Mouse (Mus musculus) liver, adult 2 months (tissue): ENCODE results near the gene Akr1cl. TPM values are rescaled to one million over a fixed set of nuclear protein-coding genes. Genes with fewer than 3 reads are reported as not detected.

Experiments
- DNase-seq: peaks from one replicate; pipeline ENCODE4 v3.0.0-alpha.2; 2011; ENCODE audit warnings: low read depth, low spot score; ENCODE audit errors: extremely low read depth
- H3K27ac ChIP-seq: fragments of 200-500 bp; replicated peaks from 2 replicates; pipeline ENCODE4 v1.5.1; 2012; ENCODE audit warnings: low read depth, mild to moderate bottlenecking, control low read depth, inconsistent platforms, low read length; ENCODE audit not compliant: insufficient read depth
- H3K27me3 ChIP-seq: fragments of 200-500 bp; 2 replicates; pipeline ENCODE4 v1.6.1; 2012; ENCODE audit warnings: mild to moderate bottlenecking, moderate library complexity, low read length, inconsistent platforms; ENCODE audit not compliant: control insufficient read depth, insufficient read depth
- H3K36me3 ChIP-seq: fragments of 200-500 bp; 2 replicates; pipeline ENCODE4 v1.6.1; 2012; ENCODE audit warnings: low read length, inconsistent platforms; ENCODE audit not compliant: control insufficient read depth, insufficient read depth
- H3K4me1 ChIP-seq: fragments of 200-500 bp; 2 replicates; pipeline ENCODE4 v1.6.1; 2011; ENCODE audit warnings: low read length; ENCODE audit not compliant: control insufficient read depth, insufficient read depth
- H3K4me3 ChIP-seq: fragments of 200-500 bp; 2 replicates; pipeline ENCODE4 v1.5.1; 2011; ENCODE audit warnings: low read depth, mild to moderate bottlenecking, control low read depth, low read length, moderate library complexity; ENCODE audit not compliant: insufficient read depth
- H3K79me2 ChIP-seq: fragments of 200-500 bp; 2 replicates; pipeline ENCODE4 v1.6.1; 2012; ENCODE audit warnings: inconsistent platforms, mild to moderate bottlenecking, low read length, moderate library complexity; ENCODE audit not compliant: control insufficient read depth, insufficient read depth
- H3K9ac ChIP-seq: fragments of 200-500 bp; 2 replicates; pipeline ENCODE4 v1.6.1; 2012; ENCODE audit warnings: low read depth, mild to moderate bottlenecking, control low read depth, inconsistent platforms, low read length
- CTCF ChIP-seq: fragments of 200-500 bp; IDR thresholded peaks from 2 replicates; pipeline ENCODE4 v1.5.1; 2011; ENCODE audit warnings: low read depth, low read length, control low read depth
- POLR2A ChIP-seq: fragments of 200-500 bp; IDR thresholded peaks from 2 replicates; pipeline ENCODE4 v1.6.1; 2011; ENCODE audit warnings: low read length, control low read depth; ENCODE audit not compliant: insufficient read depth; ENCODE audit errors: extremely low read depth
- WGBS: fragments of 180-500 bp; shearing (Covaris S2); methylation state at CpG from one replicate; pipeline ENCODE4 v1.1.7; 2018; 5-methylcytosine and 5-hydroxymethylcytosine counted together
- polyA plus RNA-seq: library from polyadenylated mRNA; depleted of rRNA; stranded (reverse); fragments of >200 nt; gene quantifications from 2 replicates; pipeline ENCODE4 v1.2.3, GENCODE M21; 2012
- total RNA-seq: library from RNA; depleted of rRNA; stranded (reverse); fragments of >200 nt; gene quantifications from 2 replicates; pipeline ENCODE4 v1.2.3, GENCODE M21; 2014

Akr1cl gene
- total and polyA plus RNA-seq, 2 experiments: 0.18 TPM; not detected in 1

DNA sequence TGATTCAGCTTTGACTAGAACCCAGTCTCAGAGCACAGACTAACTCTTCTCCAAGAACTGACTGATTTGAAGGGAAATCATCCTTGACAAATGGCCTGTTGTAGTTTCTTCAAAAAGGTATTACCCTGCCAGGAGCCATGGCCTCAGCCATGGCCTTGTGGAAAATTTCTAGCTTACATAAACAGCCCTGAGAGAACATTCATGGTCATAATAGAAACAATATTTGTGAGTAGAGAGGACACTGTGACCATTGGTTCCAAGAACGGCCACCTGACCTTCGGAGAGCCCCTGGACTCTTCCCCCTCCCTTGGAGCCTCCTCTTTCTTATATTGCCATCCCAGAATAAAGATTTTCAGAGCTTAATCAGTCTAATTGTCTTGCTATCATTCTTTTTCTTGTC, 10.9 kb upstream of the Akr1cl start:
- Histone ChIP-seq H3K27ac (no peak overlapping the region), H3K4me1 (peaks cover 2% of the 10 kb centered on the region; the same call in 1 of the 2 replicates), H3K36me3 (no peaks in the 10 kb centered on the region), H3K27me3 (no peaks in the 10 kb centered on the region), H3K79me2 (no peaks in the 10 kb centered on the region), H3K4me3 (no peak overlapping the region), H3K9ac (no peak overlapping the region)
- TF ChIP-seq CTCF (no peak), POLR2A (no peak)
- 76% methylated on average over 2 of the region's 2 CpGs for WGBS
- no peak for DNase-seq

DNA sequence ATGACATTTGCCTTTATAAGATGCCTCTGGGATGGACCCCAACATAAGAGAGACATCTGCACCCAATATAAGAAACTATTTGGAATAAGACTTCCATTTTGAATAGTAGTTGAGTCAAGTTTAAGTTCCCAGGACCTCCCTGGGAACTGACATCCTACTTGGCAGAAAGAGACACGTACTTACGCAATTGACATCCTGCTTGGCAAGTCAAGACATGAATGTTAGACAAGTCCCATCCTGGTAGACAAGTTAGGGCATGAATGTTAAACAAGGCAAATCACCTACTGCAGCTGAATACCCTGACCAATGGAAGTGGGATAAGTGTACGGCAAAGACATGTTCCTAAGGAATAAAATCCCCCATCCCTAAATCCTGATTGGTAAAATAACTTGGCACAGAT, 9.3 kb upstream of the Akr1cl start:
- 89% methylated on average over 3 of the region's 3 CpGs for WGBS

DNA sequence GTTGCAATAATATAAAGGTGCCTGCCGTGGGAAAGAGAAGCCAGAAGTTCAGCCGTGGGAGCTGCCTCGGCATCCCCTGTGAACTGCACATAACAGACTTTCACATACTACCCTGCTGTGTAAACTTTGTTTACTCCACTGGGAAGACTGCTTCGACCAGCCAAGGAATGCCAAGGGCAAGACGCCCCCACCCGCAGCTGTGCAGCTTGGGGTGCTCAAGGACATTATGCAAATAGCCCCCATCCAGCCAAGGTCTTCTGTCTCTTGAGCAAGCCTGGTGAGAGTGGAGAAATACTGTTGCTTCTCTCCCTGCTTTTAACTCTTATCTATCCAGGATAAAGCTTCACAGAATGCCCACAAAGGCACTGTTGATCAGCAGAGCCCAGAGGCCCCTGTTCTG, 8.2 kb upstream of the Akr1cl start:
- no peaks in the 10 kb centered on the region for H3K27me3 ChIP-seq
- H3K4me1 ChIP-seq: no peaks in the 10 kb centered on the region
- 75% methylated on average over 6 of the region's 6 CpGs for WGBS
- no peak overlapping the region for H3K27ac ChIP-seq
- no peak overlapping the region for H3K9ac ChIP-seq
- TF ChIP-seq CTCF (no peak), POLR2A (no peak)
- no peak for DNase-seq
- no peaks in the 10 kb centered on the region for H3K36me3 ChIP-seq
- H3K4me3 ChIP-seq: no peak overlapping the region
- no peaks in the 10 kb centered on the region for H3K79me2 ChIP-seq

More for the DNA sequence above, 9.3 kb upstream of the Akr1cl start:
- DNase-seq: no peak
- Histone ChIP-seq H3K4me3 (no peak overlapping the region), H3K9ac (no peak overlapping the region), H3K79me2 (no peaks in the 10 kb centered on the region), H3K27ac (no peak overlapping the region), H3K27me3 (no peaks in the 10 kb centered on the region), H3K4me1 (peaks cover 2% of the 10 kb centered on the region; the same call in 1 of the 2 replicates), H3K36me3 (no peaks in the 10 kb centered on the region)
- no peak for TF ChIP-seq POLR2A
- TF ChIP-seq CTCF: no peak

DNA sequence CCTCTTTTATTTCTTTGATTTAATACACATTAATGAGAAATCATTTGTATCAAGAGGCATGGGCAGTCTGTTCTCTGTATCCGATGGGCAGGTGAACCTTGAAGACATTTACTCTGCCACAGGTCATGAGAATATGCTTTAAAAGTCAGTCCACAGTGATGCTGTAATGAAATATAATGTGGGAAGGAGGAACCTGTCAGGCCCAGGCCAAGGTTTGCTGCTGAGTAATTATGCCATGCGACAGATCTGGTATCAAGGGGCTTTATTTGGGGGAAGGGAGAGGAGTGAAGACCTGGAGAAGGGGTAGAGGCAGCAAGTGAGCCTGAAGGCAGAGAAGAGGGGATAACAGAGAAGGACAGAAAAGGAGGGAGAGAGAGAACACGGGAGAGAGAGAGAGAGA, 7.1 kb upstream of the Akr1cl start:
- no peak for TF ChIP-seq CTCF
- WGBS: 90% methylated on average over 3 of the region's 3 CpGs
- no peaks in the 10 kb centered on the region for H3K4me1 ChIP-seq
- no peak overlapping the region for H3K4me3 ChIP-seq
- H3K36me3 ChIP-seq: no peaks in the 10 kb centered on the region
- no peaks in the 10 kb centered on the region for H3K27me3 ChIP-seq
- H3K27ac ChIP-seq: no peak overlapping the region
- H3K9ac ChIP-seq: no peak overlapping the region
- H3K79me2 ChIP-seq: no peaks in the 10 kb centered on the region
- no peak for DNase-seq

DNA sequence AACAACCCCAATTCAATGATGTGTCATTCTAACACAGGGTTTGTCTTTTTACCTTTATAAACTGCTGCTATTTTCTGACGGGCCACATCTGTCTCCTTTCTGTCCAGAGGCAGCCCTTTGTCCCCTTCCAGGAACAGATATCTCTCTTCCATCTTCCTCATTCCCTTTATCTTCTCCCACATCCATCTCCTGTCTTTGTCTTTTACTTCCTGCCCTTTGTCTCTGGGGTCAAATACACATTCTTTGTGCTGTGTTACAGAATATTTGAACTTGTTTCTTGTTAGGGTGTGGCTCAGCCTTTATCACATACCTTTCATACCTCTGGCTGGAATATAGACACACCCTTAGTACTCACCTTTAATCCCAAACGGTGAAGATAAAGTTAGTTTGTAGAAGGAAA, 5.0 kb upstream of the Akr1cl start:
- no peak for DNase-seq
- no peaks in the 10 kb centered on the region for H3K79me2 ChIP-seq
- no peak overlapping the region for H3K9ac ChIP-seq
- H3K27me3 ChIP-seq: no peaks in the 10 kb centered on the region
- TF ChIP-seq CTCF (no peak), POLR2A (no peak)
- no peak overlapping the region for H3K4me3 ChIP-seq
- H3K36me3 ChIP-seq: no peaks in the 10 kb centered on the region
- H3K27ac ChIP-seq: no peak overlapping the region
- 70% methylated on average over 2 of the region's 2 CpGs for WGBS
- no peaks in the 10 kb centered on the region for H3K4me1 ChIP-seq

DNA sequence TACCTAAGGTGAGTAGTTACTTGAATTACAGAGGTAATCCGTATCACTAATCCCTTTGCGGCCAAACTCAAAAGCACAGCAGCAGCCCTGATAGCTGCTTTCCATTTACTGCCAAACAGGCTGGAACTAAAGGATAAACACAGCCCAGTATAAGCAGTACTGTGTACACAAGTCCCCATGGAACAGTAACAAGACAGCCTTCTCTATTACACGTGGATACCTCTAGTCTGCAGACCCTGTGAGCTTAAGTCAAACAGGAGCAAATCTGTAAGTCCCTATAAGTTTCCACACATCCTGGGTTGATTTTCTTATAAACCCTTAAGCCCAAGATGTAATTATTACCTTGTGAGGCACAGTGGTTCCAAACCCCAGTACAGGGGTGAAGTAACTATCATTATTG, 3.0 kb upstream of the Akr1cl start:
- no peaks in the 10 kb centered on the region for H3K4me1 ChIP-seq
- no peak overlapping the region for H3K27ac ChIP-seq
- H3K36me3 ChIP-seq: no peaks in the 10 kb centered on the region
- no peak overlapping the region for H3K9ac ChIP-seq
- DNase-seq: no peak
- H3K27me3 ChIP-seq: no peaks in the 10 kb centered on the region
- no peak for TF ChIP-seq CTCF
- TF ChIP-seq POLR2A: no peak
- H3K79me2 ChIP-seq: no peaks in the 10 kb centered on the region
- H3K4me3 ChIP-seq: no peak overlapping the region
- WGBS: 29% methylated on average over 3 of the region's 3 CpGs
